Comparison of ENCODE assay signal across 8 mouse cellular contexts in genomic region chr5:113310377-113311003, GRCm38 (mm10). TPM values are rescaled to one million over a fixed set of nuclear protein-coding genes. Genes with fewer than 3 reads are reported as not detected.
A peak's percentile ranks its signal among the peaks of the same experiment; 100 is the strongest.
DNase-seq lines count a peak whose midpoint lies in the region; ATAC-seq and TF ChIP-seq lines count a peak whose summit lies in the region.

Sgsm1 (minus strand) TSS chr5:113310786.

- ATAC-seq in forebrain, embryonic 15.5 days (replicated peaks): peak; percentile 62
- peak; percentile 74 for ATAC-seq in heart, postnatal 0 days (ENCODE audit: insufficient read depth, low read depth)
- no peak for ATAC-seq in liver, embryonic 13.5 days (ENCODE audit: low read depth)
- ATAC-seq in neural tube, embryonic 11.5 days (ENCODE audit: insufficient read depth, low FRiP score, low TSS enrichment): peak; percentile 59

- TF ChIP-seq CTCF in E14TG2a.4 (conservative IDR thresholded peaks at IDR 0.05; ENCODE audit: low read length): peak; percentile 31
- TF ChIP-seq CTCF in heart, postnatal 0 days (IDR thresholded peaks at IDR 0.05; ENCODE audit: low read depth): peak; percentile 41

- peak within 1 kb of the TSS; percentile 62 for H3K9ac ChIP-seq in forebrain, embryonic 15.5 days (replicated peaks)
- H3K9ac ChIP-seq in heart, postnatal 0 days (replicated peaks; ENCODE audit: low read depth, low read length): no peak within 1 kb of the TSS
- no peak within 1 kb of the TSS for H3K9ac ChIP-seq in liver, embryonic 13.5 days
- peak within 1 kb of the TSS; percentile 65 for H3K9ac ChIP-seq in neural tube, embryonic 11.5 days (ENCODE audit: low read length)

- no peaks in the 10 kb centered on the region for H3K9me3 ChIP-seq in E14TG2a.4 (ENCODE audit: low read length)
- H3K9me3 ChIP-seq in forebrain, embryonic 15.5 days: no peaks in the 10 kb centered on the region
- peaks cover 9% of the 10 kb centered on the region; the same call in 1 of the 2 replicates for H3K9me3 ChIP-seq in heart, postnatal 0 days (replicated peaks; ENCODE audit: control insufficient read depth, low read length)
- H3K9me3 ChIP-seq in liver, embryonic 13.5 days (replicated peaks): 0 out of 2 replicates have a peak, but pooled peaks cover 3% of the 10 kb centered on the region
- H3K9me3 ChIP-seq in neural tube, embryonic 11.5 days (ENCODE audit: control insufficient read depth, low read length): no peaks in the 10 kb centered on the region

- peak within 1 kb of the TSS; percentile 66 for H3K4me2 ChIP-seq in forebrain, embryonic 15.5 days (replicated peaks)
- H3K4me2 ChIP-seq in heart, postnatal 0 days (ENCODE audit: low read depth, low read length): peak within 1 kb of the TSS; percentile 63
- peak within 1 kb of the TSS; percentile 56 for H3K4me2 ChIP-seq in liver, embryonic 13.5 days
- peak within 1 kb of the TSS; percentile 77 for H3K4me2 ChIP-seq in neural tube, embryonic 11.5 days (ENCODE audit: low read depth)

- H3K27ac ChIP-seq in forebrain, embryonic 15.5 days (replicated peaks): 0 out of 2 replicates have a peak within 1 kb of the TSS, but pooled peaks have one; percentile 1
- H3K27ac ChIP-seq in heart, postnatal 0 days (ENCODE audit: low read depth): no peak within 1 kb of the TSS
- no peak within 1 kb of the TSS for H3K27ac ChIP-seq in liver, embryonic 13.5 days
- H3K27ac ChIP-seq in neural tube, embryonic 11.5 days (ENCODE audit: low read depth, low read length): no peak within 1 kb of the TSS

- H3K27me3 ChIP-seq in E14TG2a.4 (ENCODE audit: insufficient read depth, low read length): peaks cover 20% of the 10 kb centered on the region
- H3K27me3 ChIP-seq in forebrain, embryonic 15.5 days: no peaks in the 10 kb centered on the region
- peaks cover 83% of the 10 kb centered on the region for H3K27me3 ChIP-seq in heart, postnatal 0 days (ENCODE audit: control insufficient read depth, insufficient read depth, low read length)
- peaks cover 47% of the 10 kb centered on the region for H3K27me3 ChIP-seq in liver, embryonic 13.5 days
- peaks cover 12% of the 10 kb centered on the region; the same call in 1 of the 2 replicates for H3K27me3 ChIP-seq in neural tube, embryonic 11.5 days (ENCODE audit: control insufficient read depth, insufficient read depth, low read length)

- H3K4me1 ChIP-seq in E14TG2a.4 (replicated peaks; ENCODE audit: low read depth, low read length): peaks cover 56% of the 10 kb centered on the region
- H3K4me1 ChIP-seq in forebrain, embryonic 15.5 days: peaks cover 53% of the 10 kb centered on the region
- H3K4me1 ChIP-seq in heart, postnatal 0 days (ENCODE audit: control insufficient read depth, insufficient read depth): no peaks in the 10 kb centered on the region
- H3K4me1 ChIP-seq in liver, embryonic 13.5 days (replicated peaks): no peaks in the 10 kb centered on the region
- peaks cover 9% of the 10 kb centered on the region for H3K4me1 ChIP-seq in neural tube, embryonic 11.5 days (ENCODE audit: control insufficient read depth, insufficient read depth, low read length)

- peak; percentile 91 for DNase-seq in cerebellum, adult 11 months
- DNase-seq in heart, postnatal 0 days (ENCODE audit: low spot score): peak; percentile 49
- peak; percentile 71 to 89 for DNase-seq in kidney, postnatal 36 days
- no peak for DNase-seq in liver, embryonic 13.5 days
- peak; percentile 88 for DNase-seq in neural tube, embryonic 11.5 days (ENCODE audit: low spot score)
- peak; percentile 7 to 51 for DNase-seq in thymus, postnatal 10 days (ENCODE audit: low spot score in 2 of 2)

- peak within 1 kb of the TSS; percentile 91 for H3K4me3 ChIP-seq in E14TG2a.4 (replicated peaks; ENCODE audit: low read length)
- peak within 1 kb of the TSS; percentile 55 for H3K4me3 ChIP-seq in forebrain, embryonic 15.5 days
- H3K4me3 ChIP-seq in heart, postnatal 0 days (ENCODE audit: low read depth, low read length): peak within 1 kb of the TSS; percentile 42
- peak within 1 kb of the TSS; percentile 39 for H3K4me3 ChIP-seq in liver, embryonic 13.5 days (replicated peaks)
- peak within 1 kb of the TSS; percentile 52 for H3K4me3 ChIP-seq in neural tube, embryonic 11.5 days (ENCODE audit: low read depth, low read length)

- TF ChIP-seq EP300 in heart, postnatal 0 days (IDR thresholded peaks at IDR 0.05; ENCODE audit: low read depth): no peak

- 2% methylated on average over 53 of the region's 53 CpGs for WGBS in forebrain, embryonic 15.5 days
- WGBS in heart, postnatal 0 days: 5% methylated on average over 53 of the region's 53 CpGs
- WGBS in liver, embryonic 13.5 days (ENCODE audit: insufficient replicate concordance): 3% methylated on average over 53 of the region's 53 CpGs
- 3% methylated on average over 40 of the region's 53 CpGs for WGBS in neural tube, embryonic 11.5 days

- H3K36me3 ChIP-seq in E14TG2a.4 (ENCODE audit: insufficient read depth, low read length): peaks cover 5% of the 10 kb centered on the region
- H3K36me3 ChIP-seq in forebrain, embryonic 15.5 days: no peaks in the 10 kb centered on the region
- H3K36me3 ChIP-seq in heart, postnatal 0 days (replicated peaks; ENCODE audit: control insufficient read depth, insufficient read depth, low read length): no peaks in the 10 kb centered on the region
- H3K36me3 ChIP-seq in liver, embryonic 13.5 days: no peaks in the 10 kb centered on the region
- H3K36me3 ChIP-seq in neural tube, embryonic 11.5 days (ENCODE audit: control insufficient read depth, insufficient read depth, low read length): no peaks in the 10 kb centered on the region

RNA-seq across cellular contexts. Expression of gene Sgsm1, which starts in this region (rescaled TPM):
- 14.7 and 15.7 TPM in 2 replicates for polyA plus RNA-seq in forebrain, embryonic 15.5 days (2015; fragmentation: Nextera tagmentation; extraction: Ambion mirVana)
- total RNA-seq in heart, postnatal 0 days (2014; rRNA removed; ENCODE audit: low replicate concordance): 0.35 and 1.1 TPM in 2 replicates
- polyA plus RNA-seq in heart, postnatal 0 days (2015; fragmentation: Nextera tagmentation; extraction: Ambion mirVana): 0.11 and 0.32 TPM in 2 replicates
- 1.4 and 2.0 TPM in 2 replicates for polyA plus RNA-seq in liver, embryonic 13.5 days (2015; fragmentation: Nextera tagmentation; extraction: Ambion mirVana)
- polyA plus RNA-seq in neural tube, embryonic 11.5 days (2014; fragmentation: Nextera tagmentation; extraction: Ambion mirVana): 8.5 and 10.7 TPM in 2 replicates

Comparison
In these comparisons a context has a peak if more than half of its experiments do, and no peak if none do; other contexts are left out.
1. H3K4me3 ChIP-seq: peak in every context shown above with its lines; median percentile 91 in E14TG2a.4; 55 in forebrain, embryonic 15.5 days; 52 in neural tube, embryonic 11.5 days; 42 in heart, postnatal 0 days; 39 in liver, embryonic 13.5 days.
2. H3K9ac ChIP-seq: peak in forebrain, embryonic 15.5 days (single experiment) and neural tube, embryonic 11.5 days (single experiment); none in heart, postnatal 0 days (single experiment) and liver, embryonic 13.5 days (single experiment).
3. Peak in every context shown above with its lines, with median percentiles within 50 percentile points of each other: H3K4me2 ChIP-seq.